Mouse (Mus musculus): ENCODE measurements around the gene Asz1. TPM values are rescaled to one million over a fixed set of nuclear protein-coding genes. Genes with fewer than 3 reads are reported as not detected.

The Asz1 gene
- total and polyA plus RNA-seq, 3 experiments, result not detected

- WGBS, result 63% methylated on average over 5 of the region's 5 CpGs
- intact Hi-C loops (cut with DNase I), result no loop called here
- H3K9ac ChIP-seq (ENCODE audit: low read depth, low read length), result no peak overlapping the region
- TF ChIP-seq CTCF (IDR thresholded peaks at IDR 0.05) (no peak), EP300 (IDR thresholded peaks at IDR 0.05; ENCODE audit: insufficient read depth, low read depth, low read length) (no peak), POLR2A (IDR thresholded peaks at IDR 0.05; ENCODE audit: insufficient read depth, low read depth, low read length) (no peak)
- H3K79me2 ChIP-seq (replicated peaks; ENCODE audit: control insufficient read depth, insufficient read depth, low read length), result no peaks in the 10 kb centered on the region
- H3K27me3 ChIP-seq (ENCODE audit: control insufficient read depth, insufficient read depth, low read length), result no peaks in the 10 kb centered on the region
- DNase-seq, result no peak
- no peak overlapping the region for H3K4me3 ChIP-seq
- no peaks in the 10 kb centered on the region for H3K36me3 ChIP-seq (ENCODE audit: control insufficient read depth, insufficient read depth, low read length)
- H3K27ac ChIP-seq, result no peak overlapping the region
- no peaks in the 10 kb centered on the region for H3K4me1 ChIP-seq (ENCODE audit: control insufficient read depth, insufficient read depth, low read length)
These were observed 57.2 kb downstream of the Asz1 start for GRCm38 (mm10) chr6:18051702-18052101.

- 77% methylated on average over 4 of the region's 4 CpGs for WGBS
- DNase-seq, result no peak
- Histone ChIP-seq H3K27me3 (ENCODE audit: control insufficient read depth, insufficient read depth, low read length) (no peaks in the 10 kb centered on the region), H3K9ac (ENCODE audit: low read depth, low read length) (no peak overlapping the region), H3K4me3 (no peak overlapping the region), H3K36me3 (ENCODE audit: control insufficient read depth, insufficient read depth, low read length) (no peaks in the 10 kb centered on the region), H3K79me2 (replicated peaks; ENCODE audit: control insufficient read depth, insufficient read depth, low read length) (no peaks in the 10 kb centered on the region), H3K27ac (no peak overlapping the region), H3K4me1 (ENCODE audit: control insufficient read depth, insufficient read depth, low read length) (no peaks in the 10 kb centered on the region)
- TF ChIP-seq CTCF (IDR thresholded peaks at IDR 0.05) (no peak), EP300 (IDR thresholded peaks at IDR 0.05; ENCODE audit: insufficient read depth, low read depth, low read length) (no peak), POLR2A (IDR thresholded peaks at IDR 0.05; ENCODE audit: insufficient read depth, low read depth, low read length) (no peak)
- intact Hi-C loops (cut with DNase I), result no loop called here
These were observed 64.6 kb downstream of the Asz1 start for GRCm38 (mm10) chr6:18044299-18044698.

DNA sequence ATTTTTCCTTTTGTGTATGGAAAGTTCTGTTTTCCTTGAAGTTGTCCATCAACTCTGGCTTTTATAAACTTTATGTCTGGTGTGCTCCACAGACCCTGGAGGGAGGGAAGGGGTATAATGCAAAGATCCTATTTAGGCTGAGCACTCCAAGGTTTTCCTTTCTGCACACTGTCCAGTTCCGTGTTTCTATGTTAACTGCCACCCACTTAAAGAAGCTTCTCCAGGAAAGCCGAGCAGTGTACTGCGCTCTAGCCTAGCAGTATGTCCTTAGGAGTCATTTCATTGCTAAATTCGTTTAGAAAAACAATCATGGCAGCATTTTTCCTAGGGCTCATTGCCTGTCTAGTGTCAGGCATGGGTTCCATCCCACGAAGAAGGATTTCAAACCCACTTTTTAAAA lies 65.7 kb downstream of the Asz1 start:
- H3K27me3 ChIP-seq (ENCODE audit: control insufficient read depth, insufficient read depth, low read length), result no peaks in the 10 kb centered on the region
- no peak overlapping the region for H3K27ac ChIP-seq
- no peak for DNase-seq
- H3K9ac ChIP-seq (ENCODE audit: low read depth, low read length), result no peak overlapping the region
- WGBS, result 76% methylated on average over 5 of the region's 5 CpGs
- H3K4me3 ChIP-seq, result no peak overlapping the region
- no peaks in the 10 kb centered on the region for H3K79me2 ChIP-seq (replicated peaks; ENCODE audit: control insufficient read depth, insufficient read depth, low read length)
- no peaks in the 10 kb centered on the region for H3K36me3 ChIP-seq (ENCODE audit: control insufficient read depth, insufficient read depth, low read length)
- TF ChIP-seq EP300 (IDR thresholded peaks at IDR 0.05; ENCODE audit: insufficient read depth, low read depth, low read length), result no peak
- no peak for TF ChIP-seq POLR2A (IDR thresholded peaks at IDR 0.05; ENCODE audit: insufficient read depth, low read depth, low read length)
- TF ChIP-seq CTCF (IDR thresholded peaks at IDR 0.05), result no peak
- intact Hi-C loops (cut with DNase I), result no loop called here
- H3K4me1 ChIP-seq (ENCODE audit: control insufficient read depth, insufficient read depth, low read length), result no peaks in the 10 kb centered on the region

- Histone ChIP-seq H3K4me1 (ENCODE audit: control insufficient read depth, insufficient read depth, low read length) (no peaks in the 10 kb centered on the region; the same call in 1 of the 2 replicates), H3K4me3 (no peak overlapping the region), H3K27me3 (ENCODE audit: control insufficient read depth, insufficient read depth, low read length) (peaks cover 7% of the 10 kb centered on the region), H3K36me3 (ENCODE audit: control insufficient read depth, insufficient read depth, low read length) (no peaks in the 10 kb centered on the region), H3K27ac (no peak overlapping the region; the same call in 1 of the 2 replicates), H3K79me2 (replicated peaks; ENCODE audit: control insufficient read depth, insufficient read depth, low read length) (no peaks in the 10 kb centered on the region), H3K9ac (ENCODE audit: low read depth, low read length) (no peak overlapping the region)
- no peak for DNase-seq
- 33% methylated on average over 6 of the region's 6 CpGs for WGBS
- no peak for TF ChIP-seq EP300 (IDR thresholded peaks at IDR 0.05; ENCODE audit: insufficient read depth, low read depth, low read length)
- intact Hi-C loops (cut with DNase I), result no loop called here
These were observed 76.6 kb downstream of the Asz1 start for GRCm38 (mm10) chr6:18032271-18032670.

DNA sequence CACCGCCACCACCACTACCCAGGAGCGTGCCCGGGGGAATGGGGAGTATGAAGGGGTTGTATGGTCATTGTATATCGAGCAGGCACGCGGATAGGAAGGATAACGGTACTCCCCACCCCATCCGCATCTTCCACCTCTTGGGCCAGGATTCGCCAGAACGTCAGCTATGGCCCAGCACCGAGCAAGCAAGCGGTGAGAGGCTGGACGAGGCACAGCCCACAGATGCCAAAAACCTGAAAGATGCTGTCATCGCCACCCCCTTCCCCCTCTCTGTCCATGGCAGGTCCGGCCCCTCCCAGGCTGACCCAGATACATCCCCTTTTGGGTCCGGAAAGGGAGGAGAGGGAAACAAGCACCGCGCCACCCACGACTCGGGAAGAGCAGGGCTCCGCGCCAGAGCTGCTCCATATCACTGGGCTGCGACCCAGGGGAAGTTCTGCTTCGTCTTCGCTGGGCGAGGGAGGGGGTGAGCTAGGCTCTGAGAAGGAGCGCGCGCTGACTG lies 77.3 kb downstream of the Asz1 start:
- Histone ChIP-seq H3K9ac (ENCODE audit: low read depth, low read length) (no peak overlapping the region), H3K79me2 (replicated peaks; ENCODE audit: control insufficient read depth, insufficient read depth, low read length) (no peaks in the 10 kb centered on the region), H3K4me1 (ENCODE audit: control insufficient read depth, insufficient read depth, low read length) (no peaks in the 10 kb centered on the region; the same call in 1 of the 2 replicates), H3K4me3 (peak overlapping the region; percentile 39), H3K36me3 (ENCODE audit: control insufficient read depth, insufficient read depth, low read length) (no peaks in the 10 kb centered on the region), H3K27ac (no peak overlapping the region; the same call in 1 of the 2 replicates), H3K27me3 (ENCODE audit: control insufficient read depth, insufficient read depth, low read length) (peaks cover 7% of the 10 kb centered on the region)
- no peak for TF ChIP-seq EP300 (IDR thresholded peaks at IDR 0.05; ENCODE audit: insufficient read depth, low read depth, low read length)
- 1% methylated on average over 29 of the region's 29 CpGs for WGBS
- peak; percentile 67 to 77 for DNase-seq
- intact Hi-C loops (cut with DNase I), result no loop called here

GRCm38 (mm10) chr6:18030868-18031508 lies 77.9 kb downstream of the Asz1 start:
- H3K79me2 ChIP-seq (replicated peaks; ENCODE audit: control insufficient read depth, insufficient read depth, low read length), result no peaks in the 10 kb centered on the region
- H3K27ac ChIP-seq, result no peak overlapping the region; the same call in 1 of the 2 replicates
- intact Hi-C loops (cut with DNase I), result no loop called here
- H3K9ac ChIP-seq (ENCODE audit: low read depth, low read length), result no peak overlapping the region
- 7% methylated on average over 12 of the region's 12 CpGs for WGBS
- H3K4me1 ChIP-seq (ENCODE audit: control insufficient read depth, insufficient read depth, low read length), result no peaks in the 10 kb centered on the region; the same call in 1 of the 2 replicates
- peak overlapping the region; percentile 39 for H3K4me3 ChIP-seq
- H3K36me3 ChIP-seq (ENCODE audit: control insufficient read depth, insufficient read depth, low read length), result no peaks in the 10 kb centered on the region
- no peak for TF ChIP-seq CTCF (IDR thresholded peaks at IDR 0.05)
- no peak for TF ChIP-seq EP300 (IDR thresholded peaks at IDR 0.05; ENCODE audit: insufficient read depth, low read depth, low read length)
- no peak for TF ChIP-seq POLR2A (IDR thresholded peaks at IDR 0.05; ENCODE audit: insufficient read depth, low read depth, low read length)
- H3K27me3 ChIP-seq (ENCODE audit: control insufficient read depth, insufficient read depth, low read length), result peaks cover 7% of the 10 kb centered on the region
- DNase-seq, result peak in 1 of 2 experiments; percentile 27
